Mouse (Mus musculus): ENCODE data around the gene Mcat.
"Not testable (repeated sequence)": the region's sequence is repeated elsewhere in the genome, so short reads cannot be mapped to it uniquely, and the experiment has no call there.

Gene Mcat

DNA sequence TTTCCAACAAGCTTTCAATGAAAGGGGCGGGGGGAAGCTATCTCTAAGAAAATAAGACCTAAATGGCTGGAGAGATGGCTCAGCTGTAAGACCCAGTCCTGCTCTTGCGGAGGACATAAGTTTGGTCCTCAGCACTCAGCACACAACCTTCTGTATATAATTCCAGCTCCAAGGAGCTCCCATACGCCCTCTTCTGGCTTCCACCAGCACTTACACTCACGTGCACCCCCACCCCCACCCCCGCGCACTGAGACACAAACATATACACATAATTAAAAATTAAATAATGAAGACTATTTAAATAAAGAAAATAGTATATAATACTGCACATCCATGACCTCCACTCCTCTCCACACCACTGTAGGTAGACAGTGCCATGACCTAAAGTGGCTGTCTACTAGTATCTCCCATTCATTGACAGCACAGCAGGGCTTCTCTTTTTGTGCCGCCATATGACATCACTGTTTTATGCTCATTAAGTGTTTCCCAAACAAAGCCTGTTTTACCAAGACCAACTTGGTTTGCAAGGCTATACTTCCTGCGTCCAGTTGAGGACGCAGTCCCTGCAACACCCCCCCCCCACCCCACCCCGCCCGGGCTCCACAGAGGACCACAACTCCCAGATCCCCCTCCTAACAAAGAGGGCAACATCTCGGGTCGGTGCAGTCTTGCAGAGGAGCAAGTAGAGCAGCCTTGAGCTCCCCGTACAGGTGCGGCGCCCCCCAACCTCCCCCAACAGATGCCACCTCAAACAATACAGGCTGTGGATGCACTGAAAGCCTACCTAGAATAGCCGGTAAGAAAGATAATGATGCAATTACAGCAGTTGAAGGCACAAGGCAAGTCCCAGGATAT, 53.4 kb downstream of the Mcat start:
- DNase-seq (ENCODE audit: low spot score) = no peak

DNA sequence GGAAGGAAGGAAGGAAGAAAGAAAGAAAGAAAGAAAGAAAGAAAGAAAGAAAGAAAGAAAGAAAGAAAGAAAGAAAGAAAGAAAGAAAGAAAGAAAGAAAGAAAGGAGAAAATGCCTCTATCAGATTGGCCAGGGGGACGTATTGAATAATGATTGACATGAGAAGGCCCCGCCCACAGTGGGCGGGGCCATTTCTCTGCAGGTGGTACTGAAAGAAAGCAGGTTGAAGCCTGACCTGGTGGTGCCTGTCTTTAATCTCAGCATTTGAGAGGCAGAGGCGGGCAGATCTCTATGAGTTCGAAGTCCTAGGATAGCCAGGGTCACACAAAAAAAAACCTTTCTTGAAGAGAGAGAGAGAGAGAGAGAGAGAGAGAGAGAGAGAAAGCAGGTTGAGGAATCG, 62.1 kb downstream of the Mcat start:
- DNase-seq (ENCODE audit: low spot score) = not testable (repeated sequence)

DNA sequence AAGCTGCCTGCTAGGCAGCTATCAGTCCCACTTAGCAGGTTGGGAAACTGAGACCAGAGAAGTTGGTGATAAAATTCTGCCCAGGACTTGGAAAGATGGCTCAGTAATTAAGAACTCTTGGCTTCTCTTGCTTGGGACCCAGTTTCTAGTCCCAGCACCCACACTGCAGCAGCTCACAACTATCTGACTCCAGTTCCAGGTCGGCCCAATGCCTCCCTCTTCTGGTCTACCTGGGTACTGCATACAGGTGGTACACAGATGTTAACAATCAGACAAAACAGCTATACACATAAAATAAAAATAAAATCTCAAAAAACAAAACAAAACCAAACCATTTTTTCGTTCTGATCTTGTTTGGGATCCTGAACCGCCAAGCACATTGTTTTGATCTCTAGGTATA, 63.2 kb downstream of the Mcat start:
- DNase-seq (ENCODE audit: low spot score) = peak; percentile 59

DNA sequence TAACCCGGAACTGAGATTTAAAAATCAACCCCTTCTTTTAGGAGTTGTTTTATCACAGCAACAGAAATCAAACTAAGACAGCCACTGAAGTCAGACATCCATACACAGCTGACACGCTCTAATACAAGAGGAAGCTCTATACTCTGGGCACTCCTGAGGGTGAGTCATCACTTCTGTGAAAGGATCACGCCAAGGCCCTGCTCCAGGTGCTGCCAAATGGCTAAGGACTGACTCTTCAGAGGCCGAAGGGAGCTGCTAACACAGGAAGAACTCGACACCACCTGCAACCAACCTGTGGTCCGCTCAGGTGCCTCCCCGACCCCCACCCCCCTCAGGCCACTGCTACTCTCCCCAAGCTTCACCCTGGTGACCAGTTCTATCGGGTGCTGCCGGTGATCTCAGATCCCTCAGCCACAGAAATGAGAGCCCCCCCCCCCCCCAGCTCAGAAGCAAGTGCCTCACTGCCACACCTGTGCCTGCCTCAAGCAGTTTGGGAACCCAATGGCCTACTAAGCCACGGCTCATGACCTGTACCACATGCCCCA, 64.3 kb downstream of the Mcat start:
- no peak for DNase-seq (ENCODE audit: low spot score)

DNA sequence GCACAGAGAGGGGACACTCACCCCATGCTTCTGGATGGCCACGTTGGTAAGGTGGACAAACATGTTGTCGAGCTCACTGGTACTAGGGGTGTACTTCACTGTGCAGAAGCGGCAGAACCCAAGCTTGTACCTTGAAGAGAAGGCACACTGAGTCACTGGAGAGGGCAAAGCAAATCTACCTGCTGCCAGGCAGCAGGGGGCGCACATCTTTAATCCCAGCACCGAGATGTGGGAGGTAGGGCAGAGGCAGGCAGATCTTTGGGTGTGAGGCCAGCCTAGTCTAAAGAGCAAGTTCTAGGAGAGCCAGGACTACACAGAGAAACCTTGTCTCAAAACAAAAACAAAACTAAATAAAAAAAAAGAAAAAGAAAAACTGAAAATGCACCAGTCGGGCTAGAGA, 66.3 kb downstream of the Mcat start:
- no peak for DNase-seq (ENCODE audit: low spot score)

Data from spleen, adult 12 weeks (tissue).